Mouse (Mus musculus): ENCODE data around the gene Amy1.
"Not testable (repeated sequence)": the region's sequence is repeated elsewhere in the genome, so short reads cannot be mapped to it uniquely, and the experiment has no call there.

Gene Amy1

DNA sequence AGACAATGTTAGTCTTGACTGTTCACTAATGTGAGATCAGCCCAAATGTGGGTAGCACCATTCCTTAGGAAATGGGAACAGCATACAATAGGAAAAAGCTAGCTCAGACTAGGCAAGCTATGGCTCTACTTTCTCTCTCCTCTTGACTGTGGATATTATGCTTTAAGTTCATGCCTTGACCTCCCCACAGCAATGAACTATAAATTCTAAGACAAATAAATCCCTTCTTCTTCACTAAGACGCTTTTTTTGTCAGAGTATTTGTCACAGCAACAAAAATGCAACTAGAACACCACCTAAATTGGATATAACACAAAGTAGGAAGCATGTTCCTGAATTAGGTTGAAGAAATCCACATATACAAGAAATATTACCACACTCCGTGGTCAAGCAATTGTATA, at the start of gene Amy1:
TSS of gene Amy1 (minus strand) at position 101 of the 400 bp plus-strand sequence.
- no peak for DNase-seq (ENCODE audit: low read depth, low spot score)

DNA sequence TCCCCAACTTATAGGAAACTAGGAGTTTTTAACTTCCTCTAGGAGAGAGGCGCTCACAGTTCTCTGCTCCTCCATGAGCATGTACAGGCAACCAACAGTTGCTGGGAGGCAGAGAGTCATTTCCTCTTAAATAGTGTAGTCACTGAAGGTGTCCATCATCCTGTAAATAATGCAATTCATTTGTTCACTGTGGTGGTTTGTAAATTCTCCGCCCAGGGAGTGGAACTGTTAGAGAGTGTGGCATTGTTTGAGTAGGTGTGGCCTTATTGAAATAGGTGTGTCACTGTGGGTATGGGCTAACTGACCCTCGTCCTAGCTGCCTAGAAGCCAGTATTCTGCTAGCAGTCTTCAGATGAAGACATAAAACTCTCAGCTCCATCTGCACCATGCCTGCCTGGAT, 47.8 kb upstream of the Amy1 start:
- DNase-seq (ENCODE audit: low read depth, low spot score): no peak

DNA sequence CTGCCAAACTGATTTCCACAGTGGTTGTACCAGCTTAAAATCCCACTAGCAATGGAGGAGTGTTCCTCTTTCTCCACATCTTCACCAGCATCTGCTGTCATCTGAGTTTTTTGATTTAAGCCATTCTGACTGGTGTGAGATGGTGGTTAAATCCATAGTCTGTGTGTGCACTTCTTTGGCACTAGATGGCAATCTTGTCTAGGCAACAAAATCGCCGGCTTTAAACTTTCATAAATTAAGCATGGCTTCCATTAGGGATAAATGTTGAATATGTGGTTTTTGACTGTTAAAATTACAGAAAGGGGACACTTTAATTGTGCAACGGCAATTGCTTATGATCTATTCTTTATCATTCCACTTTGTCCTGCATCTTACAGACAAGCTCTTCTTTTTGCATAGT, 44.9 kb upstream of the Amy1 start:
- DNase-seq (ENCODE audit: low read depth, low spot score): not testable (repeated sequence)

DNA sequence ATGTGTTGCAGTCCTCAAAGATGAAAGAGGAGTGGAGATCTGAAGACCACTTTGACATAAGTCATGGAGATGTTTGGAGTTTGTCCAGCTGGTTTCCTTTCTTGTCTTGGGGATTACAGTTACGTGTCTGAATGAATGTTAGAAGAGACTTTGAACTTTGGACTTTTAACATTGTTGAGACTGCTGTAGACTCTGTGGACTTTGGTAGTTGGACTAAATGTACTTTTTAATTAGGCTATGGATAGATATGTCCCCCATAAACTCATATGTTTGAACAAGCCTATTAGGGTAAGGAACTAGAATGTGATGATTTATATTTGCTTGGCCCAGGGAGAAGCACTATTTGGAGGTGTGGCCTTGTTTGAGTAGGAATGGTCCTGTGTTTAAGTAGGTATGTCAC, 33.0 kb upstream of the Amy1 start:
- DNase-seq (ENCODE audit: low read depth, low spot score): no peak

DNA sequence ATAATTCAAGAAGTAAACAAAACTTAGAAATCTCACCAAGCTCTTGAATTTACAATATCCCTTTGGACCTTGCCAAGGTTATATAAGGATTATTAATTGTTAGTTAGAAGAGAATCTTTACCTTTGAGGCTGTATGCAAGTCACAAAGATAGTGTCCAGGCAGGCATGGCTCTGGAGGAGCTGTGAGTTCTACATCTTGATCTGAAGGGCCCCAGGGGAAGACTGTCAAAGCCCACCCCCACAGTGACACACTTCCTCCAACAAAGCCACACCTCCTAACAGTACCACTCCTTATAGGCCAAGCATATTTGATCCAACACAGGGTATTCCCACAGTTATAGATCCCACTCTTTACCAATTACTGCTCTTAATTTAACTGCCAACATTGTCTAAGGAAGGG, 27.7 kb upstream of the Amy1 start:
- DNase-seq (ENCODE audit: low read depth, low spot score): no peak

DNA sequence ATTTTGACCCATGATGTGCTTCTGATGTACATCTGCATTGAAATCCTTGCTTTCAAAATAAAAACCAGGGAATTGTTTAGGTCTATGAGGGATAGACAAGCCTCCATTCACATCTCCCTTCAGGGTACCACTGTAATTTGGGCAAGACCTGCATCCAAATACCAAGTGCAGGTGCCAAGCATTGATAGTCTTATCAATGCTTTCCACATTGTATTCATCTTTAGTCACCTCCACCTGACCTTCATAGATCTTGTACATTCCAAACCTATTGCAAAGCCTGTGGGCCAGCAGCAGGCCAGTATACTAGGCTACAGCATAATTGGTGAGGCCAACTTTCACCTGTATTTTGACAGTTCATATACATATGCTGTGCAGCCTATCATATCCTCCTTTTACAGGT, 25.1 kb upstream of the Amy1 start:
- DNase-seq (ENCODE audit: low read depth, low spot score): no peak

DNA sequence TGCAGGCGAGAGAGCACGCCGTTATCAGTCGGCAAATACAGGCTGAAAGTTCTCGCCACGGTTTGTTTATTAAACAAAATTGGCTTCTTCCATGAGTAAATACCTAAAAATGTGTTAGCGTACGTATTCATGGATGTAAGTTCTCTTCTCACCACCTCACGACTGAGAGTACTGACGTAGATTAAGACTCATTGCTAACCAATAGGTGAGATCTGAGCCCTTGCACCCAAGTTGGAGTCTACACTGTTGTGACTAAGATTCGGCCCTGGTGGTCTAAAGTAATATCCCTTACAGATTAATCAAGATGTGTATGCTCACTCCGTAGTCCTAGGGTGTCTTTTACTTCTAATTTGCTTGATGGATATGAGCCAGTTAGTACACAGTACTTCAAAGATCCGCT, 24.1 kb upstream of the Amy1 start:
- peak; percentile 2 for DNase-seq (ENCODE audit: low read depth, low spot score)

DNA sequence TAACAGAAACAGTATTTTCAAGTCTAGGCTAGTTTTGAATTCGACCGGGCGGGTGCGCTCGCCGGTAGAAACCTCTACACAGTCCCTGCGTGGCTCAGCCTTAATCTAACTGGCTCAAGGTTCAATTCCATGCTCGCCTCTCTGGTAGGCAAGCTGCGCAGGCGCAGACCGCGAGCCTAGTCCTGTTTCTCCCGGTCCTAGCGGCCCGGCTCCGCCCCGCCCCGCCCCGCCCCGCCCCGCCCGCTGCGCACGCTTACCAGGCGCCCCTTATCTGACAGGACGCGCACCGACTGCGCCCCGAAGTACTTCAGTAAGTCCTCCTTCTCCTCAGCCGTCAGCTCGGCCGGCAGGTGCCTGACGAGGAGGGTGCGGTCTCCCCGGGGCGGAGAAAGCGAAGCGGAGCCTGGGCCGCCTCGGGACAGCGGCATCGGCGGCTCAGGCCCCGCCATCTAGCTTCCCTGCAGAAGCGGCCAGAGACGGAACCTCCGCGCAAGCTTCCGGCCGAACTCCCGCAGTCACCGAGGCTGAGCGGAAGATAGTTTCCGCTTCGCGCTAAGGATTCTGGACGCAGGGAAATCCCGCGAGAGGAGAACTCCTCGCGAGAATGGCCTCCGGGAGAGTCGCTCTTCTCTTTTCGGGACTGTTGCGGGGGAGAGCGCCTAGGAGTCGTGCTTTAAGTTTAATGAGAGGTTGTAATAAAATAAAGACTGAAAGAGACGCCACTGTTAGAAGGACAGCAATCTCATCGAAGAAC, 23.3 kb upstream of the Amy1 start, which contains the start of gene Rnpc3:
TSS of gene Rnpc3 (minus strand) at position 544 of the 754 bp plus-strand sequence.
- DNase-seq (ENCODE audit: low read depth, low spot score): peak; percentile 97

DNA sequence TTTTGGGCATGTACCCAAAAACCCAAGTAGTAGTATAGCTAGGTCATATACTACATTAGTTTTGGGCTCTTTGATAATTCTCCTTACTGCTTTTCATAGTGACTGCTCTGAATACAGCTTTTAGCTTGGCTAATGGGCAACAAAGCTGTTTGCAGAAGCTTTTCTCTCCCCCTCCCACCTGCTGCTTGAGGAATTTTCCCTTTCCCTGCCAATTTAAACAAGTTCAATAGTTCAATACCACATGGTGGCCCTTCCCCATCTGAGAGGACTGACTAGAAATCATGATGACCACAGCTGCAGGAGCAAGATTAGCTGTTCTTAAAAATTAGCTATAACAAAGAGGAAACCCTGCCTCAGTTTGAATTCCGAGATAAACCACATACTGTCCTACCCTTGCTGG, 15.7 kb downstream of the Amy1 start:
- DNase-seq (ENCODE audit: low read depth, low spot score): no peak

DNA sequence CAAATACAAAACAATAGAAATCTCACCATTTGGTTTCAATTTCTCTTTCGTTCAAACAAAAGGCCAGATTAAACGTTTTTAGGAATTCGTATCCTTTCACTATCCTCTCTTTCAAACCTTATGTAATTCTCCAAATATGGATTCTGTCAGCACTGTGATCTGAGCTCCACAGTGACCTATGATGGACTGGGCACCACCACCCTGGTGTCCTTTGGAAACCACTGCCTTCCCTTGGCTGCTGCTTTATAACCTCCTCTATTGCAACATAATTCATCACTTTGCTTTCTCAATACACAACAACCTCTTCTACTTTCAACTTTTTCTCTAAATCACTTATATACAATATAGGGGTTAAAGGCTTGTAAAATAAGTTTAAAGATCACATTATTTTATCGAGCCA, 31.9 kb downstream of the Amy1 start:
- peak; percentile 48 for DNase-seq (ENCODE audit: low read depth, low spot score)

DNA sequence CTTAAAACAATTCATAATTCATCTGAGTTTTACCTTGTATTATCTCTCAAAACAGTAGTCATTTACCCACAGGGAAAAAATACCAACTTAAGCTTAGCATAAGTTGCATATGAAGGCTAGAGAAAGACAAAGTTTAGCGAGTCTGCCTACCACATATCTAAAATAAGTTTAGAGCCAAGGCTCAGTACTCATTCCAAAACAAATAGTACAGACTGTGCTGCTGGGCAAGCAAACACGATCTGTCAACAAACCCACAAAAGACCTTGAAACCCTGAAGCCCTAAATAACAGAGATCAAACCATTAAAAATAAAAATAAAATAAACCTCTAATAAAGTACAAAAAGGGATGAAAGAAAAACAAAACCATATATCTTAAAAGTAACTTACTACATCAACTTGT, 32.4 kb downstream of the Amy1 start:
- DNase-seq (ENCODE audit: low read depth, low spot score): peak; percentile 12

DNA sequence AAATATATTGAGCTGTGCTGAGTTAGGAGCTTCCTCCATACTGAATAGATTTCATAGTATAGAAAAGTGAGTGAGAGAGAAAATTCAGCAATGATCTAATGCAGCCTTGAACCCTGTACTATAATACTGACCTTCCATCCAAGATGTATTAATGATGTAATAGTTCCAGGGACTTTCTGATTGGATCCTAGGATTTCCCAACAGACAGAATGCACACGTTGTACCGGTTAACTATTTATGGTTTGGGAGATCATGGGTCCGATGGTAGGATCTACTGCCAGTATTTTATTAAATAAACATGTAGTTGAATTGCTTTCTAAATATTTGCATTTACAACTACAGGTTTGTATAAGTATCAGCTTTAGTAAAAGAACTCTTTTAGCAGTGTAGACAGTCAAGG, 34.3 kb downstream of the Amy1 start:
- no peak for DNase-seq (ENCODE audit: low read depth, low spot score)

DNA sequence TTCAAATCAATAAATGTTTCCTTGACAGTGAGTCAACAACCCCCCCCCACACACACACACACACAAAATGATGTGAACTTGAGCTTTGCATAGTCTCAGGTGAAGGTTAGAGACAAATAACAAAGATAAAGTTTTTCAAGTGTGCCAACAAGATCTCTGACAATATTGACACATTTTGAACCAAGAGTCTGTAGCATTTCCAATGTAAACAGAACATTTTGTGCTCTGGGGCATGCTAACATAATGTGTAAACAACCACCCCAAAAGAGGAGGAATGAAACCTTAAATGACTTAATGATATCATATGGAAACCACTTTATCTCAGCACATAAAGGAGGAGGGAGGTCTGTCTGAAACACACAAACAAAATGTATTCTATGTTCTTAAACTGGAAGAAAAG, 66.8 kb downstream of the Amy1 start:
- DNase-seq (ENCODE audit: low read depth, low spot score): no peak

DNA sequence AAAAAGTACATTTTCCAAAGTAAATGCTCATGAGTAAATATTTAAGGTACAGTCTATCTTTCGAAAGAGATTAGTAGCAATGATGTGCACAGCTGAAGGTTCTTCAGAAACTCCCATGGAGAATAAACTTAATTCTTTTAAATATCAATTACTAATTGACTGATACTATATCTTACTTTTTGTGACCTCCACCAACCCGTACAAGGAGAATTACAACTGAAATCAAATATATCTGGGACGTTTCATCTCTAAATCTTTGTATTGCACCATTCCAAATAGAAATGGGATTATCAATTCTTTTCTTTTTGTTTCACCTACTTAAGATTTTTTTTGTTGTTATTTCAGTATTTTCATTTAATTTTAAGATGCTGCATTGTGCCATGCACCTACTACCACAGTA, 74.2 kb downstream of the Amy1 start, which contains the start of gene Amy2a1:
TSS of gene Amy2a1 (minus strand) at position 101 of the 400 bp plus-strand sequence.
- not testable (repeated sequence) for DNase-seq (ENCODE audit: low read depth, low spot score)
